Mouse (Mus musculus): Measurements from ENCODE around the gene Mtm1.

GRCm38 (mm10) chrX:71287088-71287487 lies 76.5 kb downstream of the Mtm1 start:
- TF ChIP-seq CTCF (IDR thresholded peaks at IDR 0.05; ENCODE audit: extremely low read depth, insufficient read depth, insufficient read length, insufficient replicate concordance) (no peak), POLR2A (IDR thresholded peaks at IDR 0.05; ENCODE audit: low read depth, low read length) (no peak)

All from spleen, adult 2 months (tissue).